Mouse (Mus musculus) erythroblast, embryonic 14.5 days (primary cell): ENCODE measurements at regions not wholly inside any gene's neighbourhood (a gene's known extent, or its start where the extent isn't known, plus 50 kb on each side); places are given as distances from the start of the nearest gene placed in this dataset.

Source experiments
- H3K27me3 ChIP-seq: 2 replicates; pipeline ENCODE4 v1.6.1; 2012; ENCODE audit warnings: inconsistent platforms; ENCODE audit not compliant: control insufficient read depth
- H3K36me3 ChIP-seq: 2 replicates; pipeline ENCODE4 v1.6.1; 2012; ENCODE audit warnings: mild to moderate bottlenecking, inconsistent platforms; ENCODE audit not compliant: control insufficient read depth
- H3K4me1 ChIP-seq: 2 replicates; pipeline ENCODE4 v1.6.1; 2012; ENCODE audit warnings: inconsistent platforms; ENCODE audit not compliant: control insufficient read depth
- H3K4me3 ChIP-seq: replicated peaks from 2 replicates; pipeline ENCODE3; 2012; ENCODE audit warnings: moderate library complexity, mild to moderate bottlenecking, inconsistent platforms
- H3K9me3 ChIP-seq: 2 replicates; pipeline ENCODE4 v1.6.1; 2012; ENCODE audit warnings: low read length, inconsistent platforms, mixed read lengths; ENCODE audit not compliant: control insufficient read depth
- GATA1 ChIP-seq: IDR thresholded peaks from 2 replicates; pipeline ENCODE4 v1.6.1; 2012; ENCODE audit warnings: low read length, inconsistent platforms, mixed read lengths
- TAL1 ChIP-seq: IDR thresholded peaks from 3 replicates; pipeline ENCODE4 v1.6.1; 2012; ENCODE audit warnings: low read length, inconsistent platforms, mixed read lengths

- no peak overlapping the region for H3K4me3 ChIP-seq
- H3K36me3 ChIP-seq: no peaks in the 10 kb centered on the region
- H3K9me3 ChIP-seq: no peaks in the 10 kb centered on the region
- no peaks in the 10 kb centered on the region for H3K4me1 ChIP-seq
- TF ChIP-seq TAL1 (no peak), GATA1 (no peak)
- H3K27me3 ChIP-seq: no peaks in the 10 kb centered on the region
Measured at GRCm38 (mm10) chr4:56652819-56653218, 87.1 kb upstream of the Gm26657 start.

- no peak for TF ChIP-seq GATA1
- TF ChIP-seq TAL1: no peak
- Histone ChIP-seq H3K9me3 (no peaks in the 10 kb centered on the region), H3K4me1 (no peaks in the 10 kb centered on the region), H3K4me3 (no peak overlapping the region), H3K36me3 (no peaks in the 10 kb centered on the region), H3K27me3 (no peaks in the 10 kb centered on the region)
Measured at GRCm38 (mm10) chr4:56649731-56650130, 90.1 kb upstream of the Gm26657 start.

GRCm38 (mm10) chr4:56643999-56644962 lies 95.6 kb upstream of the Gm26657 start:
- H3K27me3 ChIP-seq: no peaks in the 10 kb centered on the region
- H3K36me3 ChIP-seq: no peaks in the 10 kb centered on the region
- H3K4me1 ChIP-seq: no peaks in the 10 kb centered on the region
- H3K9me3 ChIP-seq: no peaks in the 10 kb centered on the region
- no peak for TF ChIP-seq TAL1
- no peak overlapping the region for H3K4me3 ChIP-seq

- H3K27me3 ChIP-seq: no peaks in the 10 kb centered on the region
- no peak overlapping the region for H3K4me3 ChIP-seq
- no peaks in the 10 kb centered on the region for H3K4me1 ChIP-seq
- H3K36me3 ChIP-seq: no peaks in the 10 kb centered on the region
- H3K9me3 ChIP-seq: no peaks in the 10 kb centered on the region
- no peak for TF ChIP-seq TAL1
- TF ChIP-seq GATA1: no peak
Measured at GRCm38 (mm10) chr4:56643491-56643890, 96.4 kb upstream of the Gm26657 start.

- no peak for TF ChIP-seq GATA1
- Histone ChIP-seq H3K4me1 (no peaks in the 10 kb centered on the region), H3K4me3 (no peak overlapping the region), H3K9me3 (no peaks in the 10 kb centered on the region), H3K36me3 (no peaks in the 10 kb centered on the region), H3K27me3 (no peaks in the 10 kb centered on the region)
Measured at GRCm38 (mm10) chr4:56639709-56640108, 100.2 kb upstream of the Gm26657 start.

- H3K36me3 ChIP-seq: no peaks in the 10 kb centered on the region
- no peak overlapping the region for H3K4me3 ChIP-seq
- no peaks in the 10 kb centered on the region for H3K4me1 ChIP-seq
- TF ChIP-seq GATA1 (no peak), TAL1 (no peak)
- H3K9me3 ChIP-seq: no peaks in the 10 kb centered on the region
- no peaks in the 10 kb centered on the region for H3K27me3 ChIP-seq
Measured at GRCm38 (mm10) chr4:56638704-56639478, 101.0 kb upstream of the Gm26657 start.

GRCm38 (mm10) chr4:56636265-56636664 lies 103.6 kb upstream of the Gm26657 start:
- TF ChIP-seq GATA1 (no peak), TAL1 (no peak)
- Histone ChIP-seq H3K4me1 (no peaks in the 10 kb centered on the region), H3K36me3 (no peaks in the 10 kb centered on the region), H3K9me3 (no peaks in the 10 kb centered on the region), H3K27me3 (no peaks in the 10 kb centered on the region), H3K4me3 (no peak overlapping the region)

- H3K36me3 ChIP-seq: no peaks in the 10 kb centered on the region
- TF ChIP-seq GATA1 (no peak), TAL1 (no peak)
- no peaks in the 10 kb centered on the region for H3K9me3 ChIP-seq
- no peak overlapping the region for H3K4me3 ChIP-seq
- H3K4me1 ChIP-seq: no peaks in the 10 kb centered on the region
- H3K27me3 ChIP-seq: no peaks in the 10 kb centered on the region
Measured at GRCm38 (mm10) chr4:56633528-56633927, 106.3 kb upstream of the Gm26657 start.

- no peaks in the 10 kb centered on the region for H3K27me3 ChIP-seq
- H3K4me3 ChIP-seq: no peak overlapping the region
- no peaks in the 10 kb centered on the region for H3K4me1 ChIP-seq
- no peaks in the 10 kb centered on the region for H3K36me3 ChIP-seq
- H3K9me3 ChIP-seq: no peaks in the 10 kb centered on the region
- TF ChIP-seq GATA1 (no peak), TAL1 (no peak)
Measured at GRCm38 (mm10) chr4:56630251-56630650, 109.6 kb upstream of the Gm26657 start.
